Mouse (Mus musculus) liver, embryonic 11.5 days (tissue): ENCODE results near the gene Rai14. TPM values are rescaled to one million over a fixed set of nuclear protein-coding genes. Genes with fewer than 3 reads are reported as not detected.

Experiments
- ATAC-seq: fragments of 200-750 bp; cut with Nextera tagmentation; replicated peaks from 2 replicates; pipeline ENCODE4 v1.8.0; 2017; ENCODE audit warnings: moderate number of reproducible peaks, mild to moderate bottlenecking, moderate TSS enrichment, moderate library complexity; ENCODE audit not compliant: low FRiP score
- DNase-seq: peaks from one replicate; pipeline ENCODE4 v3.0.0-alpha.2; 2017; ENCODE audit warnings: low spot score
- H3K27ac ChIP-seq: fragments of 300-500 bp; sonication (generic); 2 replicates; pipeline ENCODE4 v1.5.1; 2014; ENCODE audit warnings: mild to moderate bottlenecking, low read depth, low read length, control low read depth
- H3K27me3 ChIP-seq: fragments of 300-500 bp; sonication (generic); replicated peaks from 2 replicates; pipeline ENCODE4 v1.6.1; 2014; ENCODE audit warnings: low read length, mixed read lengths; ENCODE audit not compliant: control insufficient read depth, insufficient read depth
- H3K36me3 ChIP-seq: fragments of 300-500 bp; sonication (generic); 2 replicates; pipeline ENCODE4 v1.6.1; 2014; ENCODE audit warnings: mild to moderate bottlenecking, low read length, moderate library complexity, mixed read lengths; ENCODE audit not compliant: control insufficient read depth, insufficient read depth
- H3K4me1 ChIP-seq: fragments of 300-500 bp; sonication (generic); replicated peaks from 2 replicates; pipeline ENCODE4 v1.6.1; 2014; ENCODE audit warnings: low read length, mixed read lengths; ENCODE audit not compliant: control insufficient read depth, insufficient read depth
- H3K4me2 ChIP-seq: fragments of 300-500 bp; sonication (generic); 2 replicates; pipeline ENCODE4 v1.6.1; 2014; ENCODE audit warnings: mild to moderate bottlenecking, control low read depth, moderate library complexity
- H3K4me3 ChIP-seq: fragments of 300-500 bp; sonication (generic); 2 replicates; pipeline ENCODE4 v1.5.1; 2014; ENCODE audit warnings: low read depth, low read length, control low read depth
- H3K9ac ChIP-seq: fragments of 300-500 bp; sonication (generic); 2 replicates; pipeline ENCODE4 v1.6.1; 2014; ENCODE audit warnings: low read depth, low read length, control low read depth
- H3K9me3 ChIP-seq: fragments of 300-500 bp; sonication (generic); 2 replicates; pipeline ENCODE4 v1.6.1; 2016; ENCODE audit warnings: low read length, inconsistent platforms, mixed read lengths; ENCODE audit not compliant: control insufficient read depth
- WGBS: fragments of 180-500 bp; shearing (Covaris S2); extraction: QIAGEN DNeasy Blood & Tissue Kit; methylation state at CpG from one replicate; pipeline ENCODE4 v1.1.7; 2014; 5-methylcytosine and 5-hydroxymethylcytosine counted together
- polyA plus RNA-seq: library from polyadenylated mRNA; unstranded; fragments of >200 nt; fragmentation: Nextera tagmentation; extraction: Ambion mirVana; gene quantifications from 2 replicates; pipeline ENCODE4 v1.2.1, GENCODE M21; 2014

Rai14 gene
- polyA plus RNA-seq, 1 experiment from 2014 or later = 19.6 TPM

DNA sequence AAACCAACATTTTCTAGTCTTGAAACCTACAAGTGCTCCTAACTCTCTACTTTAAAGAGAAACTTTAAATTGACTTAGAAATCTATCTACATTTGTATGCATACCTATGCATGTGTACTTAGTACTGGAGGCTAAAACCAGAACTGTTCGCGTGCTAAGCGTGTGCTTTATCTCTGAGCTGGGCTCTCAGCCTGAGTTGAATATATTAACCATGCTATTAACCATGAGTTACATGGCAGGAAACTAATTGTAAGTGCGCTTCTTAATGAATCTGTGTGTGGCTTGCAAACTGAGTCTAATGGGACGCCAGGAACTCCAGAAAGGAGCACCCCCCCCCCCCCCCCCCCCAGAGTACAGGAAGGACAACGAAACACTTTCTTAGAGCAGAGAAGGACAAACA, 119.0 kb downstream of the Rai14 start:
- Histone ChIP-seq H3K4me3 (no peak overlapping the region), H3K4me1 (no peaks in the 10 kb centered on the region), H3K36me3 (no peaks in the 10 kb centered on the region; the same call in 1 of the 2 replicates), H3K27ac (no peak overlapping the region), H3K4me2 (no peak overlapping the region), H3K27me3 (no peaks in the 10 kb centered on the region), H3K9ac (no peak overlapping the region), H3K9me3 (no peaks in the 10 kb centered on the region)
- WGBS = 93% methylated on average over 6 of the region's 6 CpGs
- no peak for ATAC-seq
- DNase-seq = no peak

DNA sequence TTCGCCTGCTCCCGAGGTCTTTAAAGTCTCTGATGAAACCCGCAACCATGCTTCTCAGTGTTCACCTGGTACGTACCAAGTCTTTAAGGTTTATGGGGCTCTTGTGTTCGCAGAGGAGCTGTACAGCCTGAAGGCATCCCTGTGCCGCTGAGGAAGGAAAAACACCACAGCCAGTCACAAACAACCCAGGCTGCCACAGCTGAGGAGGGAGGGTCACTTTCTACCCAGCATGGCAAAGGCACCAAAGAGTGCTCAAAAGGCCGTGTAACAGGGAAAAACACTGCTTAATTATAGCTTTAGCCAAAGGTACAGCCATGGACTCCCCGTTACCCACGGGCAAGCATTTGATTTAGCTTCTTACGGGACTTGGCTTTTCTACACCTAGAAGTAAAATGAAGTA, 119.5 kb downstream of the Rai14 start:
- Histone ChIP-seq H3K4me1 (no peaks in the 10 kb centered on the region), H3K9ac (no peak overlapping the region), H3K36me3 (no peaks in the 10 kb centered on the region; the same call in 1 of the 2 replicates), H3K27me3 (no peaks in the 10 kb centered on the region), H3K9me3 (no peaks in the 10 kb centered on the region), H3K27ac (no peak overlapping the region), H3K4me3 (no peak overlapping the region), H3K4me2 (no peak overlapping the region)
- ATAC-seq = no peak
- 90% methylated on average over 10 of the region's 10 CpGs for WGBS
- DNase-seq = no peak

DNA sequence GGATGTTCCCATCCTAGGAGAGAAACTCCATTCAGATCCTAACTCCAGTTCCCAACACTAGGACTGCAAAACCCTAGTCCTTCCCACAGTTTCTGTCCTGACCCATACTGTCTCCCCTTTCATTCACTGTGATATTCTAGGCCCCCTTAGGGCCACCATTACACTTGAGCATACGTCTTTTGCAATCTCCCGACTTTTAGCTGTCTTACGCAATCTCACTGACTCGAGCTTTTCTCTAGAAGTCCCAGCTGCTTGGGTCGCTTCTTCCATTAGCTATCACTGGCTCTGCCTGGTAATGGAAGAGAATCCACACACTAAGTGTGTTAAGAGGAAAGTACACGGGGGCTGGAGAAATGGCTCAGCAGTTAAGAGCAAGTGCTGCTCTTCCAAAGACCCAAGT, 121.3 kb downstream of the Rai14 start:
- 75% methylated on average over 6 of the region's 6 CpGs for WGBS
- H3K9ac ChIP-seq = no peak overlapping the region
- no peaks in the 10 kb centered on the region; the same call in 1 of the 2 replicates for H3K36me3 ChIP-seq
- H3K4me3 ChIP-seq = no peak overlapping the region
- H3K4me2 ChIP-seq = no peak overlapping the region
- no peak overlapping the region for H3K27ac ChIP-seq
- no peaks in the 10 kb centered on the region for H3K27me3 ChIP-seq
- DNase-seq (no peak), ATAC-seq (no peak)
- no peaks in the 10 kb centered on the region for H3K4me1 ChIP-seq
- H3K9me3 ChIP-seq = no peaks in the 10 kb centered on the region

DNA sequence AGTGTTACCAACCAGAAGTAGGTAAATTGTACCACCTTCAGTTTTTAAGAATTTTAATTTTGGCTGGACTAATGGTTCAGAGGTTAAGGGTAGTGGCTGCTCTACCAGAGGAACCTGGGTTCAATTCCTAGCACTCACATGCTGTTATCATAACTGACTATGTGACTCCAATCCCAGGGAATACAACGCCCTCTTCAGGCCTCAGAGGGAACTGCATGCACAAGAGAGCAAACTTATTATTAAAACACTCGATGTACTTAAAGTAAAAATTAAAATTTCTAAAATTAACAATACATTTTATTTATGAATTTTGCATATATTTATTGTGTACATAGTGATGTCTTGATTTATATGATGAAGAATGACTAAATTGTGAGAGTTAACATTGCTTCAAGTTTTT, 127.9 kb downstream of the Rai14 start:
- Histone ChIP-seq H3K36me3 (no peaks in the 10 kb centered on the region; the same call in 1 of the 2 replicates), H3K9ac (no peak overlapping the region), H3K9me3 (no peaks in the 10 kb centered on the region), H3K4me1 (no peaks in the 10 kb centered on the region), H3K4me3 (no peak overlapping the region), H3K27me3 (no peaks in the 10 kb centered on the region), H3K4me2 (no peak overlapping the region), H3K27ac (no peak overlapping the region)
- 67% methylated on average over 2 of the region's 2 CpGs for WGBS
- no peak for DNase-seq
- ATAC-seq = no peak

DNA sequence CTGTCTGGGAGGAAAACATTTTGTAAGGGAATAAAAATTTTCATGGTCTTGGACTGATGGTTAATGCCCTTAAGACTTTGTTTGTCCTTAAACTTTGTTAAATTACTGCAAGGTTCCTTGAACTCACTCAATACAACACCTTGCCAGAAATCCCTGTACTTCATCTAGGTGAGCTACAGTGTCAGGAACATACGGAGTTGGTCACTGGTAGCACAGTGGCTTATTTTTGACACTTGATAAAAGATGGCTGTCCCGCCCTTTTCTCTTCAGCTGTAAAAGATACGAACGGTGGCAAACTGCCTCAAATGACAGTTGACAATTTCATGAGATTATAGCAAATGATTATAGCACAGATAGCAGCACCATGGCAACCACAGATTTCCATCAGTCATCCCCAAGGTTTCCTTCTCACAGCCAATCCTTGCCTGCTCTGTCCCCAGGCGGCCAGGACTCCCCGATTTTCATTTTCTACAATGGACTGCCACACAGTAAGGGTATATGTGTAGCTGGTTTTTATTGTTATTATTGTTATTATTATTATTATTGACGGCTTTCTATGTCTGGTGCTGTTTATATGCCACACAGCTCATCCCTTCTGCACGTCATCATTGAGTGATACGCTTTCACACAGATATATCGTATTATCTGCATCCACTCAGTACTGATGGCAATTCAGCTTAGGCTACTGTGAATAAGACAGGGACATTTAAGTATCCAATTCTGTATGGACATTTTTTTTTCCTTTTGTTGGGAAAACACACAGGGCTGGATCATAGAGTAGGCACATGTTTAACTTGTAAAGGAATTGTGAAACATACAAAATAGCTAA, 129.9 kb downstream of the Rai14 start:
- Histone ChIP-seq H3K27ac (no peak overlapping the region), H3K4me2 (no peak overlapping the region), H3K36me3 (no peaks in the 10 kb centered on the region; the same call in 1 of the 2 replicates), H3K9ac (no peak overlapping the region), H3K4me3 (no peak overlapping the region), H3K9me3 (no peaks in the 10 kb centered on the region), H3K27me3 (no peaks in the 10 kb centered on the region), H3K4me1 (no peaks in the 10 kb centered on the region)
- ATAC-seq = no peak
- WGBS = 83% methylated on average over 10 of the region's 10 CpGs
- no peak for DNase-seq

DNA sequence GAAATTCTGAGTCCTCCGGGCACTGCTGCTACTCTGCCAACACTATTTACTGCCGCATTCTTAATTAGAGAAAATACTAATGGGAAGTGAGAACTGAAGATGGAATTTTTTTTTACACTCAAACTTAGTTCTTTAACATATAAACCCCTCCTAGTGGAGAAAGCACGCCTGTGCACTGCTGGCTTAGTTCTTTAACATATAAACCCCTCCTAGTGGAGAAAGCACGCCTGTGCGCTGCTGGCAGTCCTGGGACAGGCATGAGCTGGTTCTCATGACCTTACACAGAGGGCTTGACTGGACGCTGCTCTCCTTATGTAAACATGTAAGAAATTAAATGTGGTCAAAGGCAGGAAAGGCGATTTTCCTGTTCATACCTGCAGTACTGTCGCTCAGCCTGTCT, 131.0 kb downstream of the Rai14 start:
- DNase-seq (peak; percentile 46), ATAC-seq (peak; percentile 79)

DNA sequence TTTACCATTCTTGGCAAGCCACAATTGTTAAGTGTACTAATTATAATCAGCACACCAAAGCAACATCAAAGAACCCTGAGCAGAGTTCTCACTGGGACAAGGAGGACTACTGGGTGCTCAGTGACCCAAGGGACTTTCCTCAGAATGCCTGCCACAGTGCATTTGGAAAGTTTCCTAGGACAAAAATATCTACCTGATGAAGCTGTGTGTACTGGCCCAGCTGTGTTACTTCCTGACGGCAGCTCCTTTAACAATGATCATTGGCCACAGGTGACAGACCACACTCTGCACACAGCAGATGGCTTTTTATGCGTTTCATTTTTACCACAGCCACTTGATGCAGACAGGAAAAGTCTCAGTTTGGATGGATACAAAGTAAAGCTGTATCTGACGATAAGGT, 135.3 kb downstream of the Rai14 start:
- H3K36me3 ChIP-seq = peaks cover 10% of the 10 kb centered on the region; the same call in 1 of the 2 replicates
- no peak overlapping the region for H3K9ac ChIP-seq
- H3K4me1 ChIP-seq = no peaks in the 10 kb centered on the region
- no peak for ATAC-seq
- 89% methylated on average over 3 of the region's 3 CpGs for WGBS
- H3K9me3 ChIP-seq = no peaks in the 10 kb centered on the region
- no peak for DNase-seq
- no peaks in the 10 kb centered on the region for H3K27me3 ChIP-seq
- H3K4me3 ChIP-seq = no peak overlapping the region
- H3K27ac ChIP-seq = no peak overlapping the region
- H3K4me2 ChIP-seq = no peak overlapping the region

More for the DNA sequence above, 131.0 kb downstream of the Rai14 start:
- peaks cover 3% of the 10 kb centered on the region; the same call in 1 of the 2 replicates for H3K36me3 ChIP-seq
- WGBS = 57% methylated on average over 8 of the region's 8 CpGs
- no peak overlapping the region for H3K9ac ChIP-seq
- no peak overlapping the region for H3K27ac ChIP-seq
- H3K4me2 ChIP-seq = no peak overlapping the region
- H3K27me3 ChIP-seq = no peaks in the 10 kb centered on the region
- H3K4me3 ChIP-seq = no peak overlapping the region
- no peaks in the 10 kb centered on the region for H3K4me1 ChIP-seq
- H3K9me3 ChIP-seq = no peaks in the 10 kb centered on the region

DNA sequence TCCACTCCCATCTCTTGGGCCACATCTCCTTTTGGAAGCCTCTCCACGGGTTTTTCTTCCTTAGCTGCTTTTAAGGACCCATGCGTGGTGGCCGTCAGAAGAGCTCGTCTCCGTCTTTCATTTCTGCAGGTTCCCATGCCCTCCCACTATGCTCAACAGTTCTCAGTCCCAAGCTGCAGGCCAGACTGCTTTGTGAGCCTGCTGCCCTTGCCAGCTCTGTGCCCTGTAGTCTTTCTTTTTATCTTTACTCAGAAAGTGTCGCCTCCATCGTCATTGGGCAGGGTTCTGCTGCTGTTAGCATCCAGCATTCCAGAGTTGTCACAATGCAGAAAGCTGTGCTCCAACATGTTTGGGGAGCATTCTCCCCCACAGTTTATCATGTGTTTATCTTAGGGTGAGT, 147.9 kb downstream of the Rai14 start:
- Histone ChIP-seq H3K4me1 (no peaks in the 10 kb centered on the region), H3K9ac (no peak overlapping the region), H3K9me3 (no peaks in the 10 kb centered on the region), H3K4me3 (no peak overlapping the region), H3K36me3 (peaks cover 8% of the 10 kb centered on the region; the same call in 1 of the 2 replicates), H3K4me2 (no peak overlapping the region), H3K27me3 (no peaks in the 10 kb centered on the region), H3K27ac (no peak overlapping the region)
- WGBS = 83% methylated on average over 7 of the region's 7 CpGs
- ATAC-seq = no peak
- DNase-seq = no peak

DNA sequence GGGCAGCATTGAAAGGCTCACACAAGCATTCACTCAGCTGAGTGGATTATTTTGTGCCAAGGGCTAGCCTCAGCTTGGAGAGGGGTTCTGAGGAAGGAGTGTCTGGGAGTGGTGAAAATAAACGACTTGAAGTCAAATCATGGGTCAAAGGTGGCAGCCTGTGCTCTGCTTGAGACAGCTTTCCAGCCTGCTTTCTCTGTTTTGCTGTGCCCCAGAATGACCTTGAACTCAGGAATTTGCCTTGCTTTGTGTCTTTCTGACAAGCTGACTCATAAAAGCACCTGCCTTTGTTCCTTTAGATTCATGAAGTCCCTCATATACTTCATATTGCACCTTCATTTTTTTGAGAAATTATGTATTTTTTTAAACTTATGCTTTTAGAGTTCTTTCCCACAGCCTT, 150.2 kb downstream of the Rai14 start:
- Histone ChIP-seq H3K9me3 (no peaks in the 10 kb centered on the region), H3K27me3 (no peaks in the 10 kb centered on the region), H3K36me3 (peaks cover 2% of the 10 kb centered on the region; the same call in 1 of the 2 replicates), H3K4me1 (no peaks in the 10 kb centered on the region), H3K9ac (no peak overlapping the region), H3K4me2 (no peak overlapping the region), H3K27ac (no peak overlapping the region), H3K4me3 (no peak overlapping the region)
- 58% methylated on average over 1 of the region's 1 CpGs for WGBS
- DNase-seq (no peak), ATAC-seq (no peak)
